Mouse (Mus musculus): Measurements from ENCODE around the gene Ppil4. TPM values are rescaled to one million over a fixed set of nuclear protein-coding genes. Genes with fewer than 3 reads are reported as not detected.
A peak's percentile ranks its signal among the peaks of the same experiment; 100 is the strongest.

The Ppil4 gene
- polyA plus RNA-seq, 1 experiment from 2014 or later: 49.5 TPM

DNA sequence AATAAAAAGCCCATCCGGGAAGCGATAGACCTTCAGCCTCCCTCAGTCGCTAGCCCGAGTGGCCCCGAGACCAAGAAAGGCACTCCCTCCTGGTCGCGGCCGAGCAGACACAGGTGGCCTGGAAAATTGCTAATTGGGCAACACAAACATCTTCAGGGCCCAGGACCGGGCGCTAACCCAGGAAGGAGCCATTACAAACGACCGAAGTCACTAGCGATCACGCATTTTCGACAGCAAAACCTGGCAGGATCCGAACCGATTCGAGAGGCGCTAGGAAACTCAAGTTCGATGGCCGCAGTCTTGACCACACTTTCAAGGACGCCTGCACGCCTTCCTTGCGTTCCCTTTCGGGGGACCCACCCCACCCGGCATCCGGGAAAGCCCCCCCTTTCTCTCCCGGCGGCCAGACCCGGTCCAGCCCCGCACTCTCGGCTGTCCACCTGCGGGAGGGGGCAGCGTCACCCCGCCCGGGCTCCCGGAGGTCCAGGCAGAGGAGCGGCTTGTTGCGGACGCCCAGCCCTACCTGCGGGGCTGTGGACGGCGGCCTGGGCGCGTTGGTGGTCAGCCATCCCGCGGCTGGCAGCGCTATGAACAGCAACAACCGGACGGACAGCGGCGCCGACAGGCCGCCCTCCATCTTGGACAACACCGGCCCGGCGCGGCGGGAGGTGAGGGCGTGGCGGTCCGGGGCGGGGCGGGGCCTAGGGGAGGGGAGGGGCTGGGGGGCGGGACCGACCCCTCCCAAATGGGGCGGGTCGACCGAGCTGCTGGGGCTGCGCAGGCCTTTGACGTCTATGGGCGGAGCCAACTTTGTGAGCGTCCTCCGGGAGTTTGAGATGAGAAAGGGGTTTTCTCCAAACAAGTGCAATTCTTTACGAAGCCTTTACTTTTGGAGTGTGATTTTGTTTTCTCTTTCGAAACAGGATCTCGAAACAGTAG is 12.2 kb upstream of the Ppil4 start:
- H3K27ac ChIP-seq (ENCODE audit: low read depth, low read length): peak overlapping the region; percentile 22; the same call in 1 of the 2 replicates
- peak overlapping the region; percentile 95 for H3K4me3 ChIP-seq (ENCODE audit: low read depth, low read length)
- H3K4me2 ChIP-seq: peak overlapping the region; percentile 67
- peaks cover 5% of the 10 kb centered on the region; the same call in 1 of the 2 replicates for H3K4me1 ChIP-seq (ENCODE audit: control insufficient read depth, insufficient read depth, low read length)
- peak; percentile 99 for DNase-seq (ENCODE audit: low spot score, missing footprints)
- under 1% methylated on average over 69 of the region's 77 CpGs for WGBS
- no peaks in the 10 kb centered on the region for H3K27me3 ChIP-seq (ENCODE audit: control insufficient read depth, insufficient read depth, low read length)
- peak; percentile 94 for ATAC-seq (ENCODE audit: low FRiP score)
- no peaks in the 10 kb centered on the region for H3K36me3 ChIP-seq (ENCODE audit: control insufficient read depth, insufficient read depth, low read length)
- H3K9me3 ChIP-seq (ENCODE audit: control insufficient read depth, low read length): no peaks in the 10 kb centered on the region
- H3K9ac ChIP-seq (ENCODE audit: low read length): peak overlapping the region; percentile 87

DNA sequence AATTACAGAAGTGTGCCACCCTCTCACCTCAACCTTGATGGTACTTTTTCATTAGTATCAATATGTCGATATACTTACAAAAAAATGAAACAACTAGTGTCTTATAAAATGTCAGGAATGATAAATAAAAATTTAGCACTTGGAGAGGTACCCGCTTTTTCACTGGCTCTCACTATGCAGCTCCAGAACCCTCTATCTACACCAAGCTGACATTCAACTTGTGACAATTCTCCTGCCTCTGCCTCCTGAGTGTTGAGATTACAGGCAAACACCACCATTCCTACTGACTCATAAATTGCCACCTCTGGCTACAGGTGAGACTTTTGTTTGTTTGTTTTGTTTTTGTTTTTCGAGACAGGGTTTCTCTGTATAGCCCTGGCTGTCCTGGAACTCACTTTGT is 11.5 kb upstream of the Ppil4 start:
- no peaks in the 10 kb centered on the region for H3K9me3 ChIP-seq (ENCODE audit: control insufficient read depth, low read length)
- H3K36me3 ChIP-seq (ENCODE audit: control insufficient read depth, insufficient read depth, low read length): no peaks in the 10 kb centered on the region
- peak overlapping the region; percentile 67 for H3K4me2 ChIP-seq
- no peak for DNase-seq (ENCODE audit: low spot score, missing footprints)
- H3K9ac ChIP-seq (ENCODE audit: low read length): peak overlapping the region; percentile 28; the same call in 1 of the 2 replicates
- H3K27me3 ChIP-seq (ENCODE audit: control insufficient read depth, insufficient read depth, low read length): no peaks in the 10 kb centered on the region
- peak; percentile 17; the same call in 1 of the 2 replicates for ATAC-seq (ENCODE audit: low FRiP score)
- peak overlapping the region; percentile 95 for H3K4me3 ChIP-seq (ENCODE audit: low read depth, low read length)
- 54% methylated on average over 3 of the region's 3 CpGs for WGBS
- peaks cover 5% of the 10 kb centered on the region; the same call in 1 of the 2 replicates for H3K4me1 ChIP-seq (ENCODE audit: control insufficient read depth, insufficient read depth, low read length)
- H3K27ac ChIP-seq (ENCODE audit: low read depth, low read length): no peak overlapping the region

DNA sequence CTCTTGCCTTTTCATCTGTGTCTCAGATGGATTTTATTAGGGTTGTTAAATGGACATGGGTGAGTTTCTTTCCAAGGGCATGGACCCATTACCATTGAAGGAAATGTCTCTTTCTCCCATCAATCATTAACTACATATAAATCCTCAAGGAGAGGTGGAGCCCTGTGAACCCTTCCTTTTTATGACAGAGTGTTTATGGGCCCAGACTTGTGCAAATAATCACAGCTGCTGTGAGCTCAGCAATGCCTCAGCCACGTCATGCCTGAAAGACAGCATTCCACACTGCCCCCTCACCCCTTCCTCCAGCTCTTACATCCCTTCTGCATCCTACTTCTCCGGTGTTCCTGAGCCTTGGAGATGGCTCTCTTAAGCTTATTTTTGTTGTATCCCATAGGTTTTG is 5.4 kb upstream of the Ppil4 start:
- DNase-seq (ENCODE audit: low spot score, missing footprints): no peak
- WGBS: 47% methylated on average over 2 of the region's 2 CpGs
- H3K27ac ChIP-seq (ENCODE audit: low read depth, low read length): no peak overlapping the region
- no peaks in the 10 kb centered on the region for H3K9me3 ChIP-seq (ENCODE audit: control insufficient read depth, low read length)
- H3K9ac ChIP-seq (ENCODE audit: low read length): no peak overlapping the region
- no peak for ATAC-seq (ENCODE audit: low FRiP score)
- peaks cover 7% of the 10 kb centered on the region; the same call in 1 of the 2 replicates for H3K36me3 ChIP-seq (ENCODE audit: control insufficient read depth, insufficient read depth, low read length)
- no peaks in the 10 kb centered on the region for H3K4me1 ChIP-seq (ENCODE audit: control insufficient read depth, insufficient read depth, low read length)
- no peaks in the 10 kb centered on the region for H3K27me3 ChIP-seq (ENCODE audit: control insufficient read depth, insufficient read depth, low read length)
- no peak overlapping the region for H3K4me3 ChIP-seq (ENCODE audit: low read depth, low read length)
- H3K4me2 ChIP-seq: no peak overlapping the region

DNA sequence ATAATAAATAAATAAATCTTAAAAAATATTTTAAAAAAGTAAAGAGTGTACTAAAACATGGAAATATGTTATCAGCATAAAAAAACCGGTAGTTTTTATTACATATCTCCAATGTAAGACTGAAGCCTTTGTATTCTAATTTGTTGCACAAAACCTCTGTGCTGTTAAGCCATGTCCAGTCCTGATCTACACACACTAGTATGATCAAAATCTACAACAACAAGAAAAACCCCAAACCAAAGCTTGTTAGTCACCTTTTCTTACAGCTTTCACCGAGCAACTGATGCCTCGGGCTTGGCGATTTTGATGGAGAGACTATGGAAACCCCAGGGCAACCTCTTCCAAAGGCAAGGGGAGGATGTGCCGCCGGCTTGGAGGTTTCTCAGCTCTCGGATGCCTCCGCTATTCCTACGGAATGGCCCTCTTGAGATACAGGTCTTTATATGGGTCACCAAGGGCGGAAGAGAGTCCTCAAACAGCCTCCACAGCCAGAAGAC is 389 bp upstream of the Ppil4 start:
- Histone ChIP-seq H3K9ac (ENCODE audit: low read length) (peak overlapping the region; percentile 74), H3K4me1 (ENCODE audit: control insufficient read depth, insufficient read depth, low read length) (peaks cover 8% of the 10 kb centered on the region), H3K9me3 (ENCODE audit: control insufficient read depth, low read length) (no peaks in the 10 kb centered on the region), H3K4me3 (ENCODE audit: low read depth, low read length) (peak overlapping the region; percentile 84), H3K27ac (ENCODE audit: low read depth, low read length) (no peak overlapping the region), H3K36me3 (ENCODE audit: control insufficient read depth, insufficient read depth, low read length) (peaks cover 14% of the 10 kb centered on the region), H3K27me3 (ENCODE audit: control insufficient read depth, insufficient read depth, low read length) (no peaks in the 10 kb centered on the region), H3K4me2 (peak overlapping the region; percentile 47)
- no peak for DNase-seq (ENCODE audit: low spot score, missing footprints)
- 3% methylated on average over 10 of the region's 10 CpGs for WGBS
- ATAC-seq (ENCODE audit: low FRiP score): peak; percentile 34

DNA sequence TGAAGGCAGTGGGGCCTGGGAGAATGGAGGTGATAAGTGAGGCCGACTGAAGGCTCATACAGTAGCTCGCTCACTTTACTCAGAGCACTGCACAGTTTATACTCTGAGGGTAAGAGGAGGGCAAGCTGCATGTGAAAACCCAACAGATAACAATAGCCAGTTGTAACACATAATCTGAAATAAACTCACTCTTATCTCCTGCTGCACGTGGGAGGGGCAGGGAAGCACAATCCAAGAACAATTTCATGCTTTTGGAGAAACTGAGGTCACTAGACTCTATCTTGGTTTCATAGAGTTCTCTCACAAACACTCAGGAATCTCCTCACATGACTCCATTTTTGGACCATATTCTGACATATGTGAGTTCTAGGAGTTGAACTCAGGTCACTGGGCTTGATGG is 8.6 kb downstream of the Ppil4 start:
- H3K36me3 ChIP-seq (ENCODE audit: control insufficient read depth, insufficient read depth, low read length): peaks cover 21% of the 10 kb centered on the region

DNA sequence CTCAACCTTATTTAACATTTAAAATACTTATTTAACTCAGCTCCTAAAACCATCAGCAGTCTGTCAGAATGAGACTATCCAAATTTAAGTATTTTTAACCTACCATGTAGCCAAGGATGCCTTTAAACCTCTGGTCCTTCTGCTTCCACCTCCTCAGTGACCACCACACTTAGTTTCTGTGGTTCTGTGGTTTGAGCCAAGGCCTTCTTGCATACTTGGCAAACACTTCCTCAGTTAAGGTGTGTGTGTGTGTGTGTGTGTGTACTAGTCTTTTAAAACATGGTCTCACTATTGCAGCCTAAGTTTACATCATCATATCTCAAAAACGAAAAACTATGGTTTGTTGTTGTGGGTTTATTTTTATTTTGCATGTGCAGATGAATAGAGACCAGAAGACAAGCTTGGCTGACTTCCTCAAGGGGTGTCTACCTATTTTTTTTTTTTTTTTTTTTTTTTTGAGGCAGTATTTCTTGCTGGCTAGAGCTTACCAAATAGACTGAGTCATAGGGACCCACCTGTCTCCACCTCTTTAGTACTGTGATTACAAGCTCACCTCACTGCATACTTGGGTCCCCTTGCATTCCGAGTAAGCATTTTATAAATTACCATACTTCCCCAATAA is 9.9 kb downstream of the Ppil4 start:
- Histone ChIP-seq H3K27ac (ENCODE audit: low read depth, low read length) (no peak overlapping the region), H3K4me2 (no peak overlapping the region), H3K4me1 (ENCODE audit: control insufficient read depth, insufficient read depth, low read length) (no peaks in the 10 kb centered on the region), H3K27me3 (ENCODE audit: control insufficient read depth, insufficient read depth, low read length) (no peaks in the 10 kb centered on the region), H3K36me3 (ENCODE audit: control insufficient read depth, insufficient read depth, low read length) (peaks cover 18% of the 10 kb centered on the region), H3K4me3 (ENCODE audit: low read depth, low read length) (no peak overlapping the region), H3K9ac (ENCODE audit: low read length) (no peak overlapping the region), H3K9me3 (ENCODE audit: control insufficient read depth, low read length) (no peaks in the 10 kb centered on the region)
- no peak for DNase-seq (ENCODE audit: low spot score, missing footprints)
- ATAC-seq (ENCODE audit: low FRiP score): no peak
- 86% methylated on average over 2 of the region's 2 CpGs for WGBS

More for the DNA sequence above, 8.6 kb downstream of the Ppil4 start:
- Histone ChIP-seq H3K4me1 (ENCODE audit: control insufficient read depth, insufficient read depth, low read length) (no peaks in the 10 kb centered on the region), H3K9ac (ENCODE audit: low read length) (no peak overlapping the region), H3K27ac (ENCODE audit: low read depth, low read length) (no peak overlapping the region), H3K9me3 (ENCODE audit: control insufficient read depth, low read length) (no peaks in the 10 kb centered on the region), H3K27me3 (ENCODE audit: control insufficient read depth, insufficient read depth, low read length) (no peaks in the 10 kb centered on the region), H3K4me2 (no peak overlapping the region), H3K4me3 (ENCODE audit: low read depth, low read length) (no peak overlapping the region)
- 94% methylated on average over 3 of the region's 3 CpGs for WGBS
- ATAC-seq (ENCODE audit: low FRiP score) (no peak), DNase-seq (ENCODE audit: low spot score, missing footprints) (no peak)

DNA sequence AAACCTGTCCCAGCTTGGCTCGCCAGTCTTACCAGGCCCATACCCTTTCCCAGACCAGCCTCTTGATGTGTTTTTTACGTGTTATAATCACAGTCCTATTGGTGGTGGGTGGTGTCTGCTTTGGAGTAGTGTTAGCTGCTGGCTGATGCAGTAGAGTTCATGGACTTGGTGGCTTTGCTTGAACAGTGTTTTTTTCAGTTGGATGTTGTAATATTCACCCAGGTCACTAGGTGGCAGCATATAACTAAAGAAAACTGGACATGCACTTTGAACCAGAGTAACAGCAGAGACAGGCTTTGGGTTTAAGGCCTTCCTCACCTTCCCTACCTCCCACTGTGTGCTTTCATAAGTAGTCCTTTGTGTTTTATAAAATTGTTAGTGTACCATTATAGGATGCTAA is 17.2 kb downstream of the Ppil4 start:
- ATAC-seq (ENCODE audit: low FRiP score): peak; percentile 46
- H3K4me1 ChIP-seq (ENCODE audit: control insufficient read depth, insufficient read depth, low read length): no peaks in the 10 kb centered on the region
- 48% methylated on average over 2 of the region's 2 CpGs for WGBS
- H3K4me3 ChIP-seq (ENCODE audit: low read depth, low read length): no peak overlapping the region
- H3K27me3 ChIP-seq (ENCODE audit: control insufficient read depth, insufficient read depth, low read length): no peaks in the 10 kb centered on the region
- peaks cover 12% of the 10 kb centered on the region; the same call in 1 of the 2 replicates for H3K36me3 ChIP-seq (ENCODE audit: control insufficient read depth, insufficient read depth, low read length)
- H3K9ac ChIP-seq (ENCODE audit: low read length): no peak overlapping the region
- no peak overlapping the region for H3K4me2 ChIP-seq
- peak; percentile 96 for DNase-seq (ENCODE audit: low spot score, missing footprints)
- H3K27ac ChIP-seq (ENCODE audit: low read depth, low read length): no peak overlapping the region
- no peaks in the 10 kb centered on the region for H3K9me3 ChIP-seq (ENCODE audit: control insufficient read depth, low read length)

DNA sequence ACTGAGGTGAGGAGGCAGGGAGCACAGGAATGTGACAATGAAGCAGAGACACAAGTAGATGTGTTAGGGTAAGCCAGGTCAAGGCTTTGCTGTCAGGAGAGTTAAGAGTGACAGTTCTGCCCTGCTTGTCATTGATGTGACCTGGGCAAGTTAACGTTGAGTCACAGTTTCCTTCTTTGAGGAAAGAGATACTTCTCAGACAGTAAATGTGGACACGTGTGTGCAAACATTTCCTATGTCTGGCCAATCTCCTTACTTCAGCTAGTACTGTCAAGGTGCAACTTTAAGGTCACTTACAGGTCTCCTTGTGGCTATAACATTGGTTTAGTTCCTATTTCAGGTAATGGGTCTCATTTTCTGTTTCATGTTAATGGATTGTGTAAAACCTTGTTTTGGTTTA is 23.8 kb downstream of the Ppil4 start:
- Histone ChIP-seq H3K36me3 (ENCODE audit: control insufficient read depth, insufficient read depth, low read length) (peaks cover 3% of the 10 kb centered on the region; the same call in 1 of the 2 replicates), H3K9ac (ENCODE audit: low read length) (no peak overlapping the region), H3K4me1 (ENCODE audit: control insufficient read depth, insufficient read depth, low read length) (no peaks in the 10 kb centered on the region), H3K9me3 (ENCODE audit: control insufficient read depth, low read length) (no peaks in the 10 kb centered on the region), H3K4me2 (no peak overlapping the region), H3K27me3 (ENCODE audit: control insufficient read depth, insufficient read depth, low read length) (no peaks in the 10 kb centered on the region), H3K27ac (ENCODE audit: low read depth, low read length) (no peak overlapping the region), H3K4me3 (ENCODE audit: low read depth, low read length) (no peak overlapping the region)
- WGBS: 90% methylated on average over 2 of the region's 2 CpGs
- ATAC-seq (ENCODE audit: low FRiP score) (no peak), DNase-seq (ENCODE audit: low spot score, missing footprints) (peak; percentile 49)

DNA sequence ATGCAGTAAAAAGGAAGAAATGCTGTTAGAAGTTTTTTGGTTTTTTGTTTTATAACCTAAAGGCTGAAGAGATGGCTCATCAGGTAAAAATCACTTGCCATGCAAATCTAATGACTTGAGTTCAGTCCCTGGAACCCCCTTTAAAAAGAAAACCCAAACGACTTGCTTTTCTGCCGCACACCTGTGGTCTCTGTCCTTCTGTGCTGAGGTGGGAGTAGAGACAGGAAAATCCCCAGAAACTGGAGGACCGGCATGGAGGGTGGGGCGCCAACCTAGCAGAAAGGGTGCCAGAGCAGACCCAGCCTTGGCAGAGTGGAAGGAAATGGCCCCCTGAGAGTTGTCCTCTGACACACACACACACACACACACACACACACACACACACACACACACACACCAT is 26.0 kb downstream of the Ppil4 start:
- ATAC-seq (ENCODE audit: low FRiP score) (no peak), DNase-seq (ENCODE audit: low spot score, missing footprints) (peak; percentile 14)
- H3K9ac ChIP-seq (ENCODE audit: low read length): no peak overlapping the region
- WGBS: 85% methylated on average over 4 of the region's 4 CpGs
- H3K27ac ChIP-seq (ENCODE audit: low read depth, low read length): no peak overlapping the region
- no peak overlapping the region for H3K4me3 ChIP-seq (ENCODE audit: low read depth, low read length)
- H3K4me1 ChIP-seq (ENCODE audit: control insufficient read depth, insufficient read depth, low read length): no peaks in the 10 kb centered on the region
- no peaks in the 10 kb centered on the region for H3K27me3 ChIP-seq (ENCODE audit: control insufficient read depth, insufficient read depth, low read length)
- H3K4me2 ChIP-seq: no peak overlapping the region
- H3K36me3 ChIP-seq (ENCODE audit: control insufficient read depth, insufficient read depth, low read length): peaks cover 5% of the 10 kb centered on the region
- H3K9me3 ChIP-seq (ENCODE audit: control insufficient read depth, low read length): no peaks in the 10 kb centered on the region
